Mouse (Mus musculus) cerebellum, adult 2 months (tissue): ENCODE results near the gene 1700017N19Rik. TPM values are rescaled to one million over a fixed set of nuclear protein-coding genes. Genes with fewer than 3 reads are reported as not detected.
A peak's percentile ranks its signal among the peaks of the same experiment; 100 is the strongest.
"Not testable (repeated sequence)": the region's sequence is repeated elsewhere in the genome, so short reads cannot be mapped to it uniquely, and the experiment has no call there.

Experiments used
- DNase-seq, 2 experiments: peaks; one replicate each; pipeline ENCODE4 v3.0.0; 2021
- H3K27ac ChIP-seq: fragments of 200-500 bp; 2 replicates; pipeline ENCODE4 v1.5.1; 2012; ENCODE audit warnings: low read length, control low read depth, inconsistent platforms; ENCODE audit not compliant: insufficient read depth
- H3K27me3 ChIP-seq: fragments of 200-500 bp; 2 replicates; pipeline ENCODE4 v1.6.1; 2012; ENCODE audit warnings: inconsistent platforms, mild to moderate bottlenecking, low read length, moderate library complexity; ENCODE audit not compliant: control insufficient read depth, insufficient read depth
- H3K4me1 ChIP-seq: fragments of 200-500 bp; 2 replicates; pipeline ENCODE4 v1.6.1; 2011; ENCODE audit warnings: low read length; ENCODE audit not compliant: control insufficient read depth, insufficient read depth
- H3K4me3 ChIP-seq: fragments of 200-500 bp; replicated peaks from 2 replicates; pipeline ENCODE3; 2011; ENCODE audit warnings: mild to moderate bottlenecking, low read depth, low read length, control low read depth; ENCODE audit not compliant: insufficient read depth
- CTCF ChIP-seq: fragments of 200-500 bp; IDR thresholded peaks from 2 replicates; pipeline ENCODE4 v1.5.1; 2011; ENCODE audit warnings: low read depth, mild to moderate bottlenecking, control low read depth, low read length, moderate library complexity, borderline replicate concordance; ENCODE audit not compliant: insufficient read depth
- POLR2A ChIP-seq: fragments of 200-500 bp; IDR thresholded peaks from 2 replicates; pipeline ENCODE4 v1.6.1; 2011; ENCODE audit warnings: low read length, control low read depth, borderline replicate concordance; ENCODE audit not compliant: insufficient read depth
- WGBS: fragments of 180-500 bp; shearing (Covaris S2); methylation state at CpG from one replicate; pipeline ENCODE4 v1.1.7; 2018; 5-methylcytosine and 5-hydroxymethylcytosine counted together
- polyA plus RNA-seq: library from polyadenylated mRNA; depleted of rRNA; stranded (reverse); fragments of >200 nt; gene quantifications from 2 replicates; pipeline ENCODE4 v1.2.3, GENCODE M21; 2012; rRNA removed

1700017N19Rik gene
- 0.18 TPM in 1 of 2 replicates, not detected in the other for polyA plus RNA-seq

DNA sequence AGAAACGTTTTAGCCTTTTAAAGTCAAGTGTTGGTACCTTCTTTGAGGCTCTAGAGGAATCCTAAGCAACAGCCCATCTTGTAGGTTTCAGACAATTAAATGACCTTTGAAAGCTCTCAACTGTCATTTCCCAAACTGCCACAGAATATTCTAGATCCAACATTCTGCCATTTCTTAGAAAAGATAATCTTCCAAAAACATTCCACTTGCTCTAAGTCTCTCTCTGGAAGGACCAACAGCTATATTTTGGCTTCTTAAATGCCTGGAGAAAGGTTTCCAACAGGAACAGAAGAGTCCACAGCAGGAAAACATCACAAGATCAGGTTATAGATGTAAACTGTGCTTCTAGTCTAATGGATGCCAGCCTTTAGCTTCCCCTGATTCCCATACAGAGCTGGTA lies at the start of gene 1700017N19Rik, which contains the start of gene 4930430F08Rik:
TSS of gene 1700017N19Rik (plus strand) at position 162 of the 400 bp plus-strand sequence.
TSS of gene 4930430F08Rik (minus strand) at position 101 of the 400 bp plus-strand sequence.
- Histone ChIP-seq H3K4me3 (peak within 1 kb of the TSS; percentile 82), H3K27me3 (no peaks in the 10 kb centered on the region), H3K4me1 (peaks cover 3% of the 10 kb centered on the region; the same call in 1 of the 2 replicates), H3K27ac (no peak within 1 kb of the TSS)
- TF ChIP-seq CTCF (no peak), POLR2A (no peak)
- 84% methylated on average over 1 of the region's 1 CpGs for WGBS
- no peak for DNase-seq

DNA sequence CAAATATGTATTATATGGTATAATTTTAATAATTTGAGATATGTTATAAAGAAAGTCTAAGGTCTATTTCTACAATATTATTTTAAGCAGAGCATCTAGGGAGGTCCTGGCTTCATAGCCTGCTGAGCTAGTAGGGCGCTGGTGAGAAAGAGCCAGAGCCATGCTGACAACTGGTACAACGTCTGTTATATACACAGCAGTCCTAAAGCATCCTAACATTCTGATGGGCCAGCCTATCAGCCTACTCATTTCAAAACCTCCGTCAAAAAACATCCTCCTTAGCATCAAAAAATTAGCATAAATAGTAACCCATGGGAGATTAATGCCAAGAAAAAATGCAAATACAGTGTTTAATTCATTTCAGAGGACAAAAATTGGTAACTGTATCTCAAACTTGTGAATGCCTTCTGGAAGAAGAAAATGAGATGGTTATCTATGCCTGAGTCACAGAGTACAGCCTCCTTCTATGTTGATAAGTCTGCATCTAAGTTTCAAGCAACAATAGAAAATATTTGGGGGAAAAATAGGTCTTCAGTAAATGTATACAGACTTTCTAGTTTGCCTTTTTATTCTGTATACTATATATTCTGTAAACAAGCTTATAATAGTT lies 33.6 kb upstream of the 1700017N19Rik start:
- H3K27me3 ChIP-seq: no peaks in the 10 kb centered on the region
- H3K27ac ChIP-seq: no peak overlapping the region
- TF ChIP-seq CTCF: no peak
- no peak for TF ChIP-seq POLR2A
- no peak overlapping the region for H3K4me3 ChIP-seq
- 63% methylated on average over 3 of the region's 3 CpGs for WGBS
- DNase-seq: no peak
- H3K4me1 ChIP-seq: no peaks in the 10 kb centered on the region

DNA sequence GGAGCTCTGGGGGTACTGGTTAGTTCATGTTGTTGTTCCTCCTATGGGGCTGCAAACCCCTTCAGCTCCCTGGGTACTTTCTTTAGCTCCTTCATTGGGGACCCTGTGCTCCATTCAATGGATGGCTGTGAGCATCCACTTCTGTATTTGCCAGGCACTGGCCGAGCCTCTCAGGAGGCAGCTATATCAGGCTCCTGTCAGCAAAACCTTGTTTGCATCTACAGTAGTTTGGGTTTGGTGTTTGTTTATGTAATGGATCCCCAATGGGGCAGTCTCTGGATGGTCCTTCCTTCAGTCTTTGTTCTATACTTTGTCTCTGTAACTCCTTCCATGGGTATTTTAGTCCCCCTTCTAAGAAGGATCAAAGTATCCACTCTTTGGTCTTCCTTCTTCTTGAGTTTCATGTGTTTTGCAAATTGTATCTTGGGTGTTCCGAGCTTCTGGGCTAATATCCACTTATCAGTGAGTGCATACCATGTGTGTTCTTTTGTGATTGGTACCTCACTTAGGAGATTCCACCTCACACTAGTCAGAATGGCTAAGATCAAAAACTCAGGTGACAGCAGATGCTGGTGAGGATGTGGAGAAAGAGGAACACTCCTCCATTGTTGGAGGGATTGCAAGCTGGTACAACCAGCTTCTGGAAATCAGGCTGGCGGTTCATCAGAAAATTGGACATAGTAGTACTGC lies 29.9 kb upstream of the 1700017N19Rik start:
- 96% methylated on average over 3 of the region's 3 CpGs for WGBS
- DNase-seq: not testable (repeated sequence)

DNA sequence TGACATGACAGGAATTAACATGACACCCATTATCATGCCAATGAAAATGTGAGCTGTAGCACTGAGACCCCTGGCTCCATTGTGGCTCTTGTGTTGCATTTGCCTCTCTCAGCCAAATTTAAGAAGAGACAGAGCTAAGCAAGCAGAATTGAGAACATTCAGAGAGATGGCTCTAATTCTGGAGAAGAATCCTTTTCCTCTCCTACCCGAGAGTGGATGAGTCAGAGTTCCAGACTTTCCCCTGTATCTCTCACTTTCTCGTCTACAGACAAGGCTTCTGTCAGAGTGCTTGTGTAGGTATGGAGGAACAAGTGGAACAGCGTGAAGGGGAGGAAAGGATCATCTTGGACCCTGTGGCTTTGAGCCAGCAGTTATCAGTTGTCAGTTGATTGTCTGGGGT lies 26.2 kb upstream of the 1700017N19Rik start:
- Histone ChIP-seq H3K4me1 (no peaks in the 10 kb centered on the region), H3K4me3 (no peak overlapping the region), H3K27me3 (no peaks in the 10 kb centered on the region), H3K27ac (no peak overlapping the region)
- no peak for DNase-seq
- 85% methylated on average over 3 of the region's 3 CpGs for WGBS
- TF ChIP-seq CTCF (no peak), POLR2A (no peak)

More for the DNA sequence above, 29.9 kb upstream of the 1700017N19Rik start:
- not testable (repeated sequence) for H3K4me1 ChIP-seq, H3K27me3 ChIP-seq, H3K27ac ChIP-seq, H3K4me3 ChIP-seq

DNA sequence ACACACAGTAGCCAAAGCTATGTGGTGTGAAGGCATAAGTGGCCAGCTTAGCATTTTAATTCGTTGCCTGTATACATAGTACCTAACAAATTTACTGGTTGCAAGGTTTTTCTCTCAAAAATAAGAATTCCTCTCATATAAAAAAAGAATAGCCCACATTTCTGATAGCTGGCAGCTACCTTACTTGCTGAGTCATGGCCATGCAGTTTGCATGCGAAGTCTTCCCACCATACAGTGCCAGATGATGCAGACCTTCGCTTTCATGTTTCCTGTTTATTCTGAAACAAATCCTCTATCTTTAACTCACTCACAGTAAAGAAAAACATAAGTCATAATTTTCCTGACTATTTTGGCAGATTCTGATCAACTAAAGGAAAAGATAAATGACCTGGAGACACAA lies 18.6 kb upstream of the 1700017N19Rik start:
- Histone ChIP-seq H3K4me3 (no peak overlapping the region), H3K4me1 (no peaks in the 10 kb centered on the region), H3K27ac (no peak overlapping the region), H3K27me3 (no peaks in the 10 kb centered on the region)
- no peak for TF ChIP-seq CTCF
- no peak for TF ChIP-seq POLR2A
- DNase-seq: no peak
- WGBS: 88% methylated on average over 3 of the region's 3 CpGs

DNA sequence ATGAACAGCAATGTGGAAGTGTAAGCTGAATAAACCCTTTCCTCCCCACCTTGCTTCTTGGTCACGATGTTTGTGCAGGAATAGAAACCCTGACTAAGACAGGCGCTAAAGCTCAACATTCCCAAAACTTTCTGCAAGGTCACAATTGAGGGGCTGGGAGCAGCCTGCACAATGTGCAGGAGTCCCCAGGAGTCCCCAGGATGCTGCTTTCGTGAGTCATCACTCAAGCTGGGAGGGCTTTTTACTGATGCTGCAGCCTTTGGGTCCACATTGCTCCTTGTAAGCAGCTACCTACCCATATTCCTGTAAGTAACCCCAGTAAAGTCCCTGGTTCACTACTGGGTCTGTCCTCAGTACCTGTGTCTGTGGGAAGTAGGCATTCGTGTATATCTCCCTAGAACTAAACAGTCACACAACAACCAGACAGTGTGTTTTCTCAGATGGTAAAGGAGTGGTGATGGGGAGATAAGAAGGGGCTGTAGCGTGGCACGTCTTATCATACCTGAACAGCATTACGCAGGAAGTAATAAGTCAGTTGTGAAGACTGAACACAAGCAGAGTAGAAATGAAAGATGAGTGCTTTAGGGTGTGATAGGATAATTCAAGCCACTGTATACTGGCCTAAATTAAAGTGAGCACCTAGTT lies 15.7 kb upstream of the 1700017N19Rik start:
- WGBS: 90% methylated on average over 7 of the region's 7 CpGs
- Histone ChIP-seq H3K4me1 (no peaks in the 10 kb centered on the region), H3K27me3 (no peaks in the 10 kb centered on the region), H3K4me3 (no peak overlapping the region), H3K27ac (no peak overlapping the region)
- DNase-seq: no peak
- TF ChIP-seq CTCF: no peak
- TF ChIP-seq POLR2A: no peak

DNA sequence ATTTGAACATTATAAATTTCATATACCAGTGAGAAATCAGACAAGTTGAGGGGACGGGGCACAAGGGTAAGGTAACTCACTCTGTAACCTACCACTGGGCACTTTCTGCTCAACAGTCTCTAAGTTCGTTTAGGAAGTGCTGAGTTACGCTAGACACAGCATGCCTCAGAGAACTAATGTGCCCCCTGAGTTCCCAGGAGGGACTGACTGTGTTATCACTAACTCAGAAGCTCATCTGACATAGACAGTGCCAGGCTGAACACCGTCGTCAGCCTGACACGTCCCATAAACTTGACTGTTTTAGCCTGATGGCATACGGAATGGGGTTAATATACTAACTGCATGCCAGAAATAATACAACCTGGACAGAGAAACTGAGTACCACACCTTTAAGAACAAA lies 15.0 kb upstream of the 1700017N19Rik start:
- TF ChIP-seq POLR2A: no peak
- no peak for TF ChIP-seq CTCF
- 90% methylated on average over 7 of the region's 7 CpGs for WGBS

DNA sequence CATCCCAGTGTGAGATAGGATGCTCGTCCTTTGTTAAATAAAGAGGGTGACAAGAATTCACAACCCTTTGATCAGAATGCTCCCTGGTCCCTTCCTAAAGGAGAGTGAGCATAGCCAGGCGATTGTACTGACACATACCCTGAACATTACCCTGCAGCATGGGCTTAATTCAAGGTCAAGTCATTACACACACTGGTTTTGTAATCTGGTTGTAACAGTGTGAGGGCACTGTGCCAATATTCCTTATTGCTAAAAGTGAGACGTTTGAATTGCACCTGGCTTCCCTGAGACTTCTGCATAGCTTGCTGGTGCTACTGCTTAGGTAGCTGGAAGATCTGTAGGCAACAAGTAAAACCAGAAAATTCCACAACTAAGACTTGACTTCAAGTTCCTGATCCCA lies 6.1 kb upstream of the 1700017N19Rik start:
- DNase-seq: no peak
- no peak for TF ChIP-seq POLR2A
- TF ChIP-seq CTCF: no peak
- H3K27ac ChIP-seq: no peak overlapping the region
- no peak overlapping the region for H3K4me3 ChIP-seq
- no peaks in the 10 kb centered on the region for H3K27me3 ChIP-seq
- H3K4me1 ChIP-seq: peaks cover 3% of the 10 kb centered on the region; the same call in 1 of the 2 replicates
- 72% methylated on average over 3 of the region's 3 CpGs for WGBS

More for the DNA sequence above, 15.0 kb upstream of the 1700017N19Rik start:
- H3K4me1 ChIP-seq: no peaks in the 10 kb centered on the region
- no peaks in the 10 kb centered on the region for H3K27me3 ChIP-seq
- no peak overlapping the region for H3K27ac ChIP-seq
- DNase-seq: no peak
- no peak overlapping the region for H3K4me3 ChIP-seq
